Mouse (Mus musculus) liver, adult 2 months (tissue): ENCODE results near the gene Dusp11. TPM values are rescaled to one million over a fixed set of nuclear protein-coding genes. Genes with fewer than 3 reads are reported as not detected.
"Not testable (repeated sequence)": the region's sequence is repeated elsewhere in the genome, so short reads cannot be mapped to it uniquely, and the experiment has no call there.

Experiments used
- DNase-seq: peaks from one replicate; pipeline ENCODE4 v3.0.0-alpha.2; 2011; ENCODE audit warnings: low read depth, low spot score; ENCODE audit errors: extremely low read depth
- H3K27ac ChIP-seq: fragments of 200-500 bp; replicated peaks from 2 replicates; pipeline ENCODE4 v1.5.1; 2012; ENCODE audit warnings: low read depth, mild to moderate bottlenecking, control low read depth, inconsistent platforms, low read length; ENCODE audit not compliant: insufficient read depth
- H3K27me3 ChIP-seq: fragments of 200-500 bp; 2 replicates; pipeline ENCODE4 v1.6.1; 2012; ENCODE audit warnings: mild to moderate bottlenecking, moderate library complexity, low read length, inconsistent platforms; ENCODE audit not compliant: control insufficient read depth, insufficient read depth
- H3K36me3 ChIP-seq: fragments of 200-500 bp; 2 replicates; pipeline ENCODE4 v1.6.1; 2012; ENCODE audit warnings: low read length, inconsistent platforms; ENCODE audit not compliant: control insufficient read depth, insufficient read depth
- H3K4me1 ChIP-seq: fragments of 200-500 bp; 2 replicates; pipeline ENCODE4 v1.6.1; 2011; ENCODE audit warnings: low read length; ENCODE audit not compliant: control insufficient read depth, insufficient read depth
- H3K4me3 ChIP-seq: fragments of 200-500 bp; 2 replicates; pipeline ENCODE4 v1.5.1; 2011; ENCODE audit warnings: low read depth, mild to moderate bottlenecking, control low read depth, low read length, moderate library complexity; ENCODE audit not compliant: insufficient read depth
- H3K79me2 ChIP-seq: fragments of 200-500 bp; 2 replicates; pipeline ENCODE4 v1.6.1; 2012; ENCODE audit warnings: inconsistent platforms, mild to moderate bottlenecking, low read length, moderate library complexity; ENCODE audit not compliant: control insufficient read depth, insufficient read depth
- H3K9ac ChIP-seq: fragments of 200-500 bp; 2 replicates; pipeline ENCODE4 v1.6.1; 2012; ENCODE audit warnings: low read depth, mild to moderate bottlenecking, control low read depth, inconsistent platforms, low read length
- CTCF ChIP-seq: fragments of 200-500 bp; IDR thresholded peaks from 2 replicates; pipeline ENCODE4 v1.5.1; 2011; ENCODE audit warnings: low read depth, low read length, control low read depth
- WGBS: fragments of 180-500 bp; shearing (Covaris S2); methylation state at CpG from one replicate; pipeline ENCODE4 v1.1.7; 2018; 5-methylcytosine and 5-hydroxymethylcytosine counted together
- polyA plus RNA-seq: library from polyadenylated mRNA; depleted of rRNA; stranded (reverse); fragments of >200 nt; gene quantifications from 2 replicates; pipeline ENCODE4 v1.2.3, GENCODE M21; 2012; rRNA removed
- total RNA-seq: library from RNA; depleted of rRNA; stranded (reverse); fragments of >200 nt; gene quantifications from 2 replicates; pipeline ENCODE4 v1.2.3, GENCODE M21; 2014; rRNA removed

Dusp11 gene
- total and polyA plus RNA-seq, 2 experiments: 26.1 to 28.9 TPM

DNA sequence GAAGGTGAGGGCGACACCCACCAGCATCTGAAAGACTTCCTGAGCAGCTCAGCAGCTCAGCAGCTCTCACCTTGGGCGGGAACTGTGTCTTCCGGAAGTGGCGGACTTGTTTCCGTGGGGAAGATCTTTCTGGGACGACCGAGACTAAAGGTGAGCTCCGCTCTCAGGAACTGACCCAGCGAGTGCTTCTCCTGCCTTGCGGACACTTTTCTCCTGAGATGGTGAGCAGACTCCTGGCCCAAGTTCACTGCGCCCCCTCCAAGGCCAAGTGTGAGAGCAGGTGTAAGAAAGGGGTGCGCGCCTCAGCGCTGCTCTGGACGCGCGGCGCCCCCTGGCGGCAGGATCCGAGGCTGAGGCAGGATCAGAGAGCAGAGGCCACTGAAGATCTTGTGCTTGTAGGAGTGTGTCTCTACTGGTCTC lies 56.8 kb downstream of the Dusp11 start, which contains the start of gene Nat8f4:
Gene Nat8f4, minus strand, starts transcription at position 243 of the 420 bp plus-strand sequence.
- DNase-seq: peak; percentile 51
- H3K79me2 ChIP-seq, H3K27me3 ChIP-seq, H3K36me3 ChIP-seq: not testable (repeated sequence)
- Histone ChIP-seq H3K27ac (peak within 1 kb of the TSS; percentile 85), H3K4me1 (peaks cover 25% of the 10 kb centered on the region), H3K9ac (peak within 1 kb of the TSS; percentile 96), H3K4me3 (peak within 1 kb of the TSS; percentile 82)
- TF ChIP-seq CTCF: peak; percentile 72
- WGBS: 10% methylated on average over 20 of the region's 20 CpGs

DNA sequence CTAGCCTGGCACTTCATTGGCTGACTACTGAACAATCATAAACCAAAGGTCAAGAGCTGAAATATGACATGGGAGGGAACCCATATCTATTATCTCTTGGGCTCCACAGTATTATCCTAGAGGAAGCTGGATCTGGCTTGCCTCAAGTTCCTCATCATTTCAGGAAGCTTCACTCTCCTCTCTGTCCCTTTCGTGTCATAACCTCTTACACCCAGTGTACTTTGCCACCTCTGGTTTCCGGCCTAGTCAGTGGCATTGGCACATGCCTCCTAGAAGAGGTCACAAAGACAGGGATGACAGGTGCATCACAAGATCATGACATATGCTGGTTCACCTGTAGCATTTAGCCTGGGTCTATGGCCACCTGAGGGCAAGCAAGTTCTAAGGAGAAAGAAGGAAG lies 59.2 kb downstream of the Dusp11 start:
- no peak overlapping the region for H3K4me3 ChIP-seq
- no peaks in the 10 kb centered on the region for H3K36me3 ChIP-seq
- H3K27ac ChIP-seq: no peak overlapping the region
- no peak for TF ChIP-seq CTCF
- H3K79me2 ChIP-seq: no peaks in the 10 kb centered on the region
- DNase-seq: peak; percentile 41
- WGBS: 17% methylated on average over 2 of the region's 2 CpGs
- H3K27me3 ChIP-seq: no peaks in the 10 kb centered on the region
- no peak overlapping the region for H3K9ac ChIP-seq
- H3K4me1 ChIP-seq: peaks cover 6% of the 10 kb centered on the region

DNA sequence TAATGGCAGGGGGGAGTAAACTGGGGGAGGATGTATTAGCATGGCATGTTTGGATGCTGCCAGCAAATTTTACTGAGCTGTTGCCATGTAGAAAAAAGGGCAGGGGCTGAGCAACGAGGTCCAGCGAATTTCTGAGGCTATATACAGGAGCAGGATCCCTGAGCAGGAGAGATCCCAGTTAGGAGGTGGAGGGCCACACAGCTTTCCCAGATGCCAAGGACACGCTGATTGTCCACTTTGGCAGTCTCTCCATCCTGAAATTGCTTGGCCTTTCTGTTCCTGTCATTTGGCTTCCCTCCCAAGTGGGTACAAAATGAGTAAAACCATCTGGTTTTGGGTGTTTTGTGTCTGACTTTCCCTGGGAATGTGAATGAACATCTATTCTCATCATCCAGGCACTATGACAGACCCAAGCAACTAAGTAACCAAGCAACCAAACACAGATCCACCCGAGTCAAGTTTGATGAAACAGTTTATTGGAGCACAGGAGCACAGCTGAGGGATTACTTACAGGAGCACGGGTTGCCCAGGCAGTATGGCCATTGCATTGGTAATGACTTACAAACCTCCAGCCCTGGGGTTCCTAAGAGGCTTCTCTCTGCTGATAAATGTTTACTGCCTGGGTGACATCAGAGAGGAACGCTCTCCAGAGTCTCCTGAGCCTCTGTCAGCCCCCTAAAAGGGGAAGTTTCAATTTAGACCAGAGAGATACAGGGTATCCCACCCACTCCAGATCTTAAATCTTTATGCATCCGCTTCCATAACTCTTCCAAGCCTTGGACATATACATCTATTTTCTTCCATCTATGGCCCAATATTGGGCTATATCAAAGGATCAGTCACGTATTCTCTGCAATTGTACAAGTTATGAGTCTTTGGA lies 62.6 kb downstream of the Dusp11 start:
- H3K4me3 ChIP-seq, H3K27me3 ChIP-seq, H3K9ac ChIP-seq, H3K36me3 ChIP-seq, DNase-seq, H3K79me2 ChIP-seq, H3K4me1 ChIP-seq, H3K27ac ChIP-seq: not testable (repeated sequence)
- 88% methylated on average over 7 of the region's 8 CpGs for WGBS

DNA sequence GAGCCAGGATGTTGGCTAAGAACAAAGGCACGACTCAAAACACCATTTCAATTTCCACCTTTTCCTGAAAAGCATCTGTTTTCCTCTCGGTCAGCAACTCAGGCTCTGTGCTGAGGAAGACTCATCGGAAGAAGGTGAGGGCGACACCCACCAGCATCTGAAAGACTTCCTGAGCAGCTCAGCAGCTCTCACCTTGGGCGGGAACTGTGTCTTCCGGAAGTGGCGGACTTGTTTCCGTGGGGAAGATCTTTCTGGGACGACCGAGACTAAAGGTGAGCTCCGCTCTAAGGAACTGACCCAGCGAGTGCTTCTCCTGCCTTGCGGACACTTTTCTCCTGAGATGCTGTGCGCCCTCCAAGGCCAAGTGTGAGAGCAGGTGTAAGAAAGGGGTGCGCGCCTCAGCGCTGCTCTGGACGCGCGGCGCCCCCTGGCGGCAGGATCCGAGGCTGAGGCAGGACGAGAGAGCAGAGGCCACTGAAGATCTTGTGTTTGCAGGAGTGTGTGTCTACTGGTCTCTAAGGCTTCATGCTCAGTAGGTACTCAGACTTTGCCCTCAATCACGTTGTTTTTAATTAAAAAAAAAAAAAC lies 66.3 kb downstream of the Dusp11 start:
- H3K4me1 ChIP-seq, H3K4me3 ChIP-seq, H3K27ac ChIP-seq, H3K79me2 ChIP-seq, H3K9ac ChIP-seq, H3K36me3 ChIP-seq, H3K27me3 ChIP-seq: not testable (repeated sequence)
- WGBS: 67% methylated on average over 25 of the region's 25 CpGs
- peak; percentile 68 for TF ChIP-seq CTCF
- peak; percentile 24 for DNase-seq

Other genes with a start within 250 kb of the Dusp11 start
- 1.0 TPM in 1 of 2 replicates, not detected in the other for gene Nat8f7, start 248.5 kb downstream of the Dusp11 start, total RNA-seq
- gene Nat8f7, start 248.5 kb downstream of the Dusp11 start, polyA plus RNA-seq: 8.9 and 9.2 TPM in 2 replicates
- gene Nat8f3, start 195.9 kb downstream of the Dusp11 start, total RNA-seq: 0.20 and 0.28 TPM in 2 replicates
- gene Nat8f3, start 195.9 kb downstream of the Dusp11 start, polyA plus RNA-seq: 0.06 and 0.16 TPM in 2 replicates
- not detected in 2 replicates for gene Nat8f6, start 140.7 kb downstream of the Dusp11 start, total RNA-seq
- gene Nat8f6, start 140.7 kb downstream of the Dusp11 start, polyA plus RNA-seq: 0.28 and 0.57 TPM in 2 replicates
- gene Nat8f5, start 140.7 kb downstream of the Dusp11 start, total RNA-seq: 0.18 and 0.27 TPM in 2 replicates
- 0.53 and 2.7 TPM in 2 replicates for gene Nat8f5, start 140.7 kb downstream of the Dusp11 start, polyA plus RNA-seq
- 0.18 and 0.27 TPM in 2 replicates for gene Nat8, start 129.6 kb downstream of the Dusp11 start, total RNA-seq
- gene Nat8, start 129.6 kb downstream of the Dusp11 start, polyA plus RNA-seq: 1.2 and 3.4 TPM in 2 replicates
- 524 and 612 TPM in 2 replicates for gene Nat8f2, start 92.5 kb downstream of the Dusp11 start, total RNA-seq
- gene Nat8f2, start 92.5 kb downstream of the Dusp11 start, polyA plus RNA-seq: 256 and 307 TPM in 2 replicates
- 4.4 and 4.5 TPM in 2 replicates for gene Nat8f4, start 56.8 kb downstream of the Dusp11 start, total RNA-seq
- 2.9 and 3.5 TPM in 2 replicates for gene Nat8f4, start 56.8 kb downstream of the Dusp11 start, polyA plus RNA-seq
- 159 and 170 TPM in 2 replicates for gene Tprkb, start 49.8 kb downstream of the Dusp11 start, total RNA-seq
- 93.1 and 100 TPM in 2 replicates for gene Tprkb, start 49.8 kb downstream of the Dusp11 start, polyA plus RNA-seq
- 328 and 390 TPM in 2 replicates for gene Nat8f1, start 46.0 kb downstream of the Dusp11 start, total RNA-seq
- 627 and 681 TPM in 2 replicates for gene Nat8f1, start 46.0 kb downstream of the Dusp11 start, polyA plus RNA-seq
- not detected in 2 replicates for gene Figla, start 54.5 kb upstream of the Dusp11 start, total RNA-seq
- not detected in 2 replicates for gene Figla, start 54.5 kb upstream of the Dusp11 start, polyA plus RNA-seq
- under 0.01 and 0.20 TPM in 2 replicates for gene Add2, start 67.0 kb upstream of the Dusp11 start, total RNA-seq
- gene Add2, start 67.0 kb upstream of the Dusp11 start, polyA plus RNA-seq: not detected in 2 replicates
- 6.3 and 8.5 TPM in 2 replicates for gene Tgfa, start 233.6 kb upstream of the Dusp11 start, total RNA-seq
- gene Tgfa, start 233.6 kb upstream of the Dusp11 start, polyA plus RNA-seq: 13.3 and 14.3 TPM in 2 replicates